Mouse (Mus musculus) colon, adult 2 months (tissue): Measurements from ENCODE around the gene Gm21650. TPM values are rescaled to one million over a fixed set of nuclear protein-coding genes. Genes with fewer than 3 reads are reported as not detected.

Experiments used
- polyA plus RNA-seq: library from polyadenylated mRNA; depleted of rRNA; stranded (reverse); fragments of >200 nt; gene quantifications from 2 replicates; pipeline ENCODE4 v1.2.3, GENCODE M21; 2012; rRNA removed

Gene Gm21650
- not detected in 2 replicates for polyA plus RNA-seq

GRCm38 (mm10) chrY:77692508-77692907, at the start of gene Gm21650:
Gene Gm21650 (plus strand): TSS chrY:77692808.

